Mouse (Mus musculus): ENCODE measurements around the gene Med12l. TPM values are rescaled to one million over a fixed set of nuclear protein-coding genes. Genes with fewer than 3 reads are reported as not detected.

Med12l gene
- total and polyA plus RNA-seq, 2 experiments: 1.4 TPM

- no peaks in the 10 kb centered on the region for H3K36me3 ChIP-seq (ENCODE audit: control insufficient read depth, insufficient read depth, low read length)
- H3K4me1 ChIP-seq (ENCODE audit: control insufficient read depth, insufficient read depth, low read length): no peaks in the 10 kb centered on the region; the same call in 1 of the 2 replicates
- no peaks in the 10 kb centered on the region for H3K27me3 ChIP-seq (ENCODE audit: control insufficient read depth, insufficient read depth, low read length)
- TF ChIP-seq POLR2A (IDR thresholded peaks at IDR 0.05; ENCODE audit: extremely low read depth, insufficient read depth, low read length): no peak
- no peak for TF ChIP-seq CTCF (IDR thresholded peaks at IDR 0.05; ENCODE audit: low read depth, low read length)
- no peak overlapping the region for H3K4me3 ChIP-seq (ENCODE audit: insufficient read depth, low read depth, low read length)
- no peak for DNase-seq (ENCODE audit: extremely low read depth, low read depth, low spot score)
- 76% methylated on average over 4 of the region's 4 CpGs for WGBS
- no peaks in the 10 kb centered on the region for H3K79me2 ChIP-seq (ENCODE audit: control insufficient read depth, insufficient read depth, low read length)
- no peak overlapping the region for H3K9ac ChIP-seq (ENCODE audit: low read depth, low read length)
- no peak overlapping the region for H3K27ac ChIP-seq (replicated peaks; ENCODE audit: insufficient read depth, low read depth, low read length)
Measured at GRCm38 (mm10) chr3:59185662-59186061, 180.0 kb downstream of the Med12l start.

- Histone ChIP-seq H3K9ac (ENCODE audit: low read depth, low read length) (no peak overlapping the region), H3K36me3 (ENCODE audit: control insufficient read depth, insufficient read depth, low read length) (no peaks in the 10 kb centered on the region), H3K4me3 (ENCODE audit: insufficient read depth, low read depth, low read length) (no peak overlapping the region), H3K79me2 (ENCODE audit: control insufficient read depth, insufficient read depth, low read length) (no peaks in the 10 kb centered on the region), H3K27me3 (ENCODE audit: control insufficient read depth, insufficient read depth, low read length) (no peaks in the 10 kb centered on the region), H3K27ac (replicated peaks; ENCODE audit: insufficient read depth, low read depth, low read length) (no peak overlapping the region), H3K4me1 (ENCODE audit: control insufficient read depth, insufficient read depth, low read length) (no peaks in the 10 kb centered on the region; the same call in 1 of the 2 replicates)
- DNase-seq (ENCODE audit: extremely low read depth, low read depth, low spot score): no peak
- 92% methylated on average over 4 of the region's 4 CpGs for WGBS
- TF ChIP-seq CTCF (IDR thresholded peaks at IDR 0.05; ENCODE audit: low read depth, low read length): no peak
- no peak for TF ChIP-seq POLR2A (IDR thresholded peaks at IDR 0.05; ENCODE audit: extremely low read depth, insufficient read depth, low read length)
Measured at GRCm38 (mm10) chr3:59187336-59187735, 181.7 kb downstream of the Med12l start.

GRCm38 (mm10) chr3:59191674-59192073, 186.0 kb downstream of the Med12l start:
- Histone ChIP-seq H3K4me3 (ENCODE audit: insufficient read depth, low read depth, low read length) (no peak overlapping the region), H3K27ac (replicated peaks; ENCODE audit: insufficient read depth, low read depth, low read length) (no peak overlapping the region), H3K36me3 (ENCODE audit: control insufficient read depth, insufficient read depth, low read length) (no peaks in the 10 kb centered on the region), H3K4me1 (ENCODE audit: control insufficient read depth, insufficient read depth, low read length) (no peaks in the 10 kb centered on the region), H3K79me2 (ENCODE audit: control insufficient read depth, insufficient read depth, low read length) (no peaks in the 10 kb centered on the region), H3K27me3 (ENCODE audit: control insufficient read depth, insufficient read depth, low read length) (no peaks in the 10 kb centered on the region), H3K9ac (ENCODE audit: low read depth, low read length) (no peak overlapping the region)
- 97% methylated on average over 6 of the region's 6 CpGs for whole genome bisulfite sequencing
- TF ChIP-seq CTCF (IDR thresholded peaks at IDR 0.05; ENCODE audit: low read depth, low read length) (no peak), POLR2A (IDR thresholded peaks at IDR 0.05; ENCODE audit: extremely low read depth, insufficient read depth, low read length) (no peak)
- no peak for DNase-seq (ENCODE audit: extremely low read depth, low read depth, low spot score)

- Histone ChIP-seq H3K79me2 (ENCODE audit: control insufficient read depth, insufficient read depth, low read length) (no peaks in the 10 kb centered on the region), H3K36me3 (ENCODE audit: control insufficient read depth, insufficient read depth, low read length) (no peaks in the 10 kb centered on the region), H3K27ac (replicated peaks; ENCODE audit: insufficient read depth, low read depth, low read length) (no peak overlapping the region), H3K27me3 (ENCODE audit: control insufficient read depth, insufficient read depth, low read length) (no peaks in the 10 kb centered on the region), H3K4me3 (ENCODE audit: insufficient read depth, low read depth, low read length) (no peak overlapping the region), H3K4me1 (ENCODE audit: control insufficient read depth, insufficient read depth, low read length) (no peaks in the 10 kb centered on the region), H3K9ac (ENCODE audit: low read depth, low read length) (no peak overlapping the region)
- TF ChIP-seq POLR2A (IDR thresholded peaks at IDR 0.05; ENCODE audit: extremely low read depth, insufficient read depth, low read length) (no peak), CTCF (IDR thresholded peaks at IDR 0.05; ENCODE audit: low read depth, low read length) (no peak)
- DNase-seq (ENCODE audit: extremely low read depth, low read depth, low spot score): no peak
- 93% methylated on average over 7 of the region's 7 CpGs for whole genome bisulfite sequencing
Measured at GRCm38 (mm10) chr3:59194099-59194498, 188.5 kb downstream of the Med12l start.

GRCm38 (mm10) chr3:59194938-59195337, 189.3 kb downstream of the Med12l start, which contains the start of gene Gpr87:
TSS of gene Gpr87 (minus strand) at chr3:59195104.
- no peak within 1 kb of the TSS for H3K4me3 ChIP-seq (ENCODE audit: insufficient read depth, low read depth, low read length)
- TF ChIP-seq CTCF (IDR thresholded peaks at IDR 0.05; ENCODE audit: low read depth, low read length): no peak
- no peak for TF ChIP-seq POLR2A (IDR thresholded peaks at IDR 0.05; ENCODE audit: extremely low read depth, insufficient read depth, low read length)
- WGBS: 85% methylated on average over 7 of the region's 7 CpGs

GRCm38 (mm10) chr3:59197329-59197948, 191.8 kb downstream of the Med12l start:
- Histone ChIP-seq H3K79me2 (ENCODE audit: control insufficient read depth, insufficient read depth, low read length) (no peaks in the 10 kb centered on the region), H3K36me3 (ENCODE audit: control insufficient read depth, insufficient read depth, low read length) (no peaks in the 10 kb centered on the region), H3K4me1 (ENCODE audit: control insufficient read depth, insufficient read depth, low read length) (no peaks in the 10 kb centered on the region), H3K4me3 (ENCODE audit: insufficient read depth, low read depth, low read length) (no peak overlapping the region), H3K27me3 (ENCODE audit: control insufficient read depth, insufficient read depth, low read length) (no peaks in the 10 kb centered on the region), H3K9ac (ENCODE audit: low read depth, low read length) (no peak overlapping the region), H3K27ac (replicated peaks; ENCODE audit: insufficient read depth, low read depth, low read length) (no peak overlapping the region)
- DNase-seq (ENCODE audit: extremely low read depth, low read depth, low spot score): no peak
- WGBS: 72% methylated on average over 4 of the region's 4 CpGs
- TF ChIP-seq POLR2A (IDR thresholded peaks at IDR 0.05; ENCODE audit: extremely low read depth, insufficient read depth, low read length) (no peak), CTCF (IDR thresholded peaks at IDR 0.05; ENCODE audit: low read depth, low read length) (no peak)

More at GRCm38 (mm10) chr3:59194938-59195337, 189.3 kb downstream of the Med12l start, which contains the start of gene Gpr87:
- Histone ChIP-seq H3K36me3 (ENCODE audit: control insufficient read depth, insufficient read depth, low read length) (no peaks in the 10 kb centered on the region), H3K9ac (ENCODE audit: low read depth, low read length) (no peak within 1 kb of the TSS), H3K79me2 (ENCODE audit: control insufficient read depth, insufficient read depth, low read length) (no peaks in the 10 kb centered on the region), H3K27ac (replicated peaks; ENCODE audit: insufficient read depth, low read depth, low read length) (no peak within 1 kb of the TSS), H3K27me3 (ENCODE audit: control insufficient read depth, insufficient read depth, low read length) (no peaks in the 10 kb centered on the region), H3K4me1 (ENCODE audit: control insufficient read depth, insufficient read depth, low read length) (no peaks in the 10 kb centered on the region)
- DNase-seq (ENCODE audit: extremely low read depth, low read depth, low spot score): no peak

All from liver, adult 2 months (tissue).